Mouse (Mus musculus) hindbrain, embryonic 15.5 days (tissue): ENCODE data around the gene Snrnp27. TPM values are rescaled to one million over a fixed set of nuclear protein-coding genes. Genes with fewer than 3 reads are reported as not detected.

Experiments used
- ATAC-seq: fragments of 200-750 bp; cut with Nextera tagmentation; 2 replicates; pipeline ENCODE4 v1.8.0; 2017; ENCODE audit warnings: low read depth, moderate number of reproducible peaks, moderate TSS enrichment; ENCODE audit not compliant: low FRiP score
- H3K27ac ChIP-seq: fragments of 300-500 bp; sonication (generic); replicated peaks from 2 replicates; pipeline ENCODE4 v1.5.1; 2015; ENCODE audit warnings: mild to moderate bottlenecking, inconsistent platforms
- H3K27me3 ChIP-seq: fragments of 300-500 bp; sonication (generic); 2 replicates; pipeline ENCODE4 v1.6.1; 2015; ENCODE audit warnings: control low read depth, inconsistent platforms
- H3K36me3 ChIP-seq: fragments of 300-500 bp; sonication (generic); 2 replicates; pipeline ENCODE4 v1.6.1; 2015; ENCODE audit warnings: control low read depth, inconsistent platforms
- H3K4me1 ChIP-seq: fragments of 300-500 bp; sonication (generic); replicated peaks from 2 replicates; pipeline ENCODE4 v1.6.1; 2015; ENCODE audit warnings: control low read depth, inconsistent platforms
- H3K4me2 ChIP-seq: fragments of 300-500 bp; sonication (generic); 2 replicates; pipeline ENCODE4 v1.6.1; 2015; ENCODE audit warnings: moderate library complexity, mild to moderate bottlenecking, inconsistent platforms
- H3K4me3 ChIP-seq: fragments of 300-500 bp; sonication (generic); 2 replicates; pipeline ENCODE4 v1.5.1; 2015; ENCODE audit warnings: mild to moderate bottlenecking, inconsistent platforms
- H3K9ac ChIP-seq: fragments of 300-500 bp; sonication (generic); 2 replicates; pipeline ENCODE4 v1.6.1; 2015; ENCODE audit warnings: inconsistent platforms
- H3K9me3 ChIP-seq: fragments of 300-500 bp; sonication (generic); 2 replicates; pipeline ENCODE4 v1.6.1; 2016; ENCODE audit warnings: control low read depth, inconsistent platforms
- WGBS: fragments of 180-500 bp; shearing (Covaris S2); methylation state at CpG from one replicate; pipeline ENCODE4 v1.1.7; 2015; 5-methylcytosine and 5-hydroxymethylcytosine counted together
- polyA plus RNA-seq: library from polyadenylated mRNA; unstranded; fragments of >200 nt; fragmentation: Nextera tagmentation; extraction: Ambion mirVana; gene quantifications from 2 replicates; pipeline ENCODE4 v1.2.1, GENCODE M21; 2015

Snrnp27 gene
- polyA plus RNA-seq, 1 experiment from 2014 or later: 84.6 TPM

DNA sequence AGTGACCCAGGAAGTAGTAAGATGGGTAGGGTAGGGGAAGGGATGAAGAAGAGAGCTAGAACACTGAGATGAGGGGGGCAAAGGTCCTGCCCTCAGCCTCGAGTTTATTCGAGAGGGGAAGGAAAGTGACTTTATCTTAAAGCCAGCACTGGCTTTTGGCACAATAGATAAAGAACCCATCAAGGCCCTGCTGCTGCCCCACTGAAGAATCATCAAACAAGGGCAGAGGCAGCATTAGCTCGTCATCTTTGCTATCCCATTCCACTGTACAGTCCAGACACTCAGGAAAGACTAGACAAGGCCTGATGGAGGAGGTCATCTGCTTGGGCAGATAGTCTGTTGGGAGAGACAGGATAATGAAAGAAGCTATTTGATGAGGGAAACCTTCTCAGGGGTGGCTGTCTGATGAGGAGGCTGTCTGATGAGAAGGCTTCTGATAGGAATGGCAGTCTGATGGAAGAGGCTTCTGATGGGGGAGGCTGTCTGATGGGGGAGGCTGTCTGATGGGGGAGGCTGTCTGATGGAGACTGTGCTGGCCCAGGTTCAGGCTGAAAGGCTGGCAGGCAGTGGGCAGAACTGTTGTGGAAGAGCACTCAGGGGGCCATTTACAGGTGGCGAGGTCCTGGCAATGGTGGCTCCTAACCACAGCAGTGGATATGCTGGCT, 47.0 kb downstream of the Snrnp27 start:
- Histone ChIP-seq H3K27ac (no peak overlapping the region), H3K9ac (no peak overlapping the region), H3K4me1 (no peaks in the 10 kb centered on the region), H3K4me2 (no peak overlapping the region), H3K9me3 (no peaks in the 10 kb centered on the region), H3K36me3 (no peaks in the 10 kb centered on the region), H3K27me3 (no peaks in the 10 kb centered on the region), H3K4me3 (no peak overlapping the region)
- WGBS: 71% methylated on average over 4 of the region's 4 CpGs
- no peak for ATAC-seq

DNA sequence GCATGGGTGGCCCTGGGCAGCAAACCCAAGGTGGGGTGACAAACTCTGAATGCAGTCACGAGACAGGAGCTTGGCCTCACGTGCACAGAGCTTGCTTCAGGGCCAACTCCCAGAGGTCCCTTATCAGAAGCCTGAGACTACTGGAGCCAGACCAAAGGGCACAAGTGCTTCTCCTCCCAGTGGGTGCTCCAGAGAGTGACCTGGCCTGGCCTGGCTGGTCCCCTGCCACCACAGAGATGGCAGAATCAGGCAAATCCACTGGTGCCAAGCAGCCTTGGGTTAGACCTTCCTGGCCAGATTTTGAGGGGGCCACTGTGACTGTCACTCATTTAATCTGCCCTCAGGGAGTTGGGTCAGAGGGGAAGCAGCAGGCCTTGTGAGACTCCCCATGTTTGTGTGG, 47.8 kb downstream of the Snrnp27 start:
- Histone ChIP-seq H3K9me3 (no peaks in the 10 kb centered on the region), H3K27ac (no peak overlapping the region), H3K9ac (no peak overlapping the region), H3K27me3 (no peaks in the 10 kb centered on the region), H3K36me3 (no peaks in the 10 kb centered on the region), H3K4me3 (no peak overlapping the region), H3K4me1 (no peaks in the 10 kb centered on the region), H3K4me2 (no peak overlapping the region)
- WGBS: 88% methylated on average over 2 of the region's 2 CpGs
- no peak for ATAC-seq

DNA sequence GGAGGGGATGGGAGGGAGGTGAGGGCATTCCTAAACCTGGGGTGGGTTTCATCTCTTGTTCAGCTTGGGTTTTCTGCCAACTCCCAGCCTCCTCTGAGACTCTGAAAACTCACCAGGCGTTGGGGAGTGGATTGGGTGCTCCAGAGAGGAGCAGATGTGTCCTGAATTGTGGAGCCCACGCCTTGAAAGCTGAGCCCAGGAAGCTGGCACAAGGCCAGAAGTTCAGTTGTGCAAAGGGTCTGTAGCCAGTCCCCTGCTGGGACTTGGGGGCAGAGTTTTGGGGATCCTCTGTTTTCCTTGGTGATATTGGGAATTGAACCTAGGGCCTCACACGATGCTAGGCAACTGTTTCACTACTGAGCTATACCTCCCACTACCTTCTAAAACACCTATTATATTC, 54.2 kb downstream of the Snrnp27 start:
- WGBS: 53% methylated on average over 3 of the region's 3 CpGs
- Histone ChIP-seq H3K9ac (no peak overlapping the region), H3K4me2 (no peak overlapping the region), H3K9me3 (no peaks in the 10 kb centered on the region), H3K36me3 (no peaks in the 10 kb centered on the region), H3K4me1 (no peaks in the 10 kb centered on the region), H3K4me3 (no peak overlapping the region), H3K27ac (no peak overlapping the region), H3K27me3 (no peaks in the 10 kb centered on the region)
- no peak for ATAC-seq

DNA sequence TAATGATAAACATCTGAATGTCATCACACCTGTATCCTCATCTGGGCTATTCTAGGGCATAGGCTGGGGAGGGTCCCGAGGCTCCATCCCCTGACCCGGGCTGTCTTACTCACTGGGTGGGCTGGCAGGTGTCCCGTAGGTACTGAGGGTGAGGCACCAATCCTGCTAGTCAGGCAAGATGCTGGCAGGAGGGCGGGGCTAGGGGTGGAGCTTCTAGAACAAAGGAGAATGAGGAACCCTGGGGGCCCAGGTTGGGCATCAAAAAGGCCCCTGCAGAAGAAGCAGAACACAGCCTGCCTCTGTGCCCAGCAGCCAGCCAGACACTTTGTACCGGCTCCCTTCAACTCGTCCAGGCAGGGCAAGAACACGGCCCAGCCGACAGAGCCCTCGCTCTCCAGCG, 56.4 kb downstream of the Snrnp27 start, which contains the start of gene Asprv1:
TSS of gene Asprv1 (plus strand) at position 219 of the 400 bp plus-strand sequence.
- H3K4me1 ChIP-seq: no peaks in the 10 kb centered on the region
- H3K9ac ChIP-seq: no peak within 1 kb of the TSS
- H3K27me3 ChIP-seq: no peaks in the 10 kb centered on the region
- no peak for ATAC-seq
- WGBS: 53% methylated on average over 10 of the region's 10 CpGs
- no peaks in the 10 kb centered on the region for H3K9me3 ChIP-seq
- no peaks in the 10 kb centered on the region for H3K36me3 ChIP-seq
- no peak within 1 kb of the TSS for H3K4me2 ChIP-seq
- no peak within 1 kb of the TSS for H3K4me3 ChIP-seq
- H3K27ac ChIP-seq: no peak within 1 kb of the TSS

Other genes with a start within 250 kb of the Snrnp27 start
- 23.7 and 25.7 TPM in 2 replicates for gene C87436, start 246.1 kb downstream of the Snrnp27 start, polyA plus RNA-seq
- gene Pcbp1, start 158.2 kb downstream of the Snrnp27 start, polyA plus RNA-seq: 341 and 351 TPM in 2 replicates
- gene Asprv1, start 56.4 kb downstream of the Snrnp27 start, polyA plus RNA-seq: 0.76 and 1.00 TPM in 2 replicates
- gene Mxd1, start 15.4 kb downstream of the Snrnp27 start, polyA plus RNA-seq: 18.5 and 18.7 TPM in 2 replicates
- gene Gmcl1, start 48.9 kb upstream of the Snrnp27 start, polyA plus RNA-seq: 36.1 and 36.4 TPM in 2 replicates
- 4.6 and 7.4 TPM in 2 replicates for gene Anxa4, start 109.1 kb upstream of the Snrnp27 start, polyA plus RNA-seq
- 43.7 and 45.1 TPM in 2 replicates for gene Aak1, start 165.0 kb upstream of the Snrnp27 start, polyA plus RNA-seq